Mouse (Mus musculus) liver, postnatal 0 days (tissue): ENCODE measurements around the gene Rgs17.

Experiments
- CTCF ChIP-seq: sonication (generic); IDR thresholded peaks from 2 replicates; pipeline ENCODE4 v1.5.1; 2016; ENCODE audit warnings: antibody characterized with exemption, low read depth
- EP300 ChIP-seq: IDR thresholded peaks from 2 replicates; pipeline ENCODE4 v1.6.1; 2016; ENCODE audit warnings: antibody characterized with exemption, low read depth, mild to moderate bottlenecking

DNA sequence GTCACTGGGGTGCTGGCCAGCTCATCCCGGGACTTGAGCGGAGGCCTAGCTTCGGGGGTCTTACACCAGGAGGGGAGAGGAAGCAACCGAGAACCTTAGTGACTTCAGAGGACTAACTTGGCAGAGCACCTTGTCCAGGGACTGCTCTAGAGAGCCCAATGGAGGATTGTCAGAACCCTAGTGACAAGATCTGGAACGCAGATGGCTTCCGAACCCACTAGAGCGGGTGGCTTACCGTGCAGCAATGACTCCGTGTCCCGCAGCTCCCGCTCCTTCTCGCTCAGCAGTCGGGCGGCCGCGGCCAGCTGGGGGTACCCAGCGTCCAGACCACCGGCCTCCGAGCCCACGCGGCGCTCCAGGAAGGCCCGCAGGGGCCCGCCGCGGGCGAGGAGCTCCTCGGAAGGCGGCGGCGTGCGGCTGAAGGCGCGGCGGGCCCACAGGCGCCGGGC lies 98.9 kb downstream of the Rgs17 start:
- no peak for TF ChIP-seq CTCF
- no peak for TF ChIP-seq EP300
